Mouse (Mus musculus): ENCODE data around the gene Alkbh6. TPM values are rescaled to one million over a fixed set of nuclear protein-coding genes. Genes with fewer than 3 reads are reported as not detected.
A peak's percentile ranks its signal among the peaks of the same experiment; 100 is the strongest.

Alkbh6 gene
- polyA plus RNA-seq, 1 experiment from 2014 or later = 127 TPM

GRCm38 (mm10) chr7:30353279-30353822, 44.8 kb downstream of the Alkbh6 start:
- Histone ChIP-seq H3K27ac (ENCODE audit: low read length) (no peak overlapping the region), H3K4me2 (ENCODE audit: low read length) (no peak overlapping the region), H3K4me1 (ENCODE audit: control insufficient read depth, insufficient read depth, low read length) (peaks cover 13% of the 10 kb centered on the region), H3K27me3 (ENCODE audit: control insufficient read depth, insufficient read depth, low read depth, low read length) (peaks cover 7% of the 10 kb centered on the region; the same call in 1 of the 2 replicates), H3K36me3 (ENCODE audit: control insufficient read depth, insufficient read depth, low read length) (peaks cover 8% of the 10 kb centered on the region; the same call in 1 of the 2 replicates), H3K4me3 (ENCODE audit: low read depth, low read length) (no peak overlapping the region), H3K9ac (ENCODE audit: low read depth, low read length) (no peak overlapping the region), H3K9me3 (replicated peaks; ENCODE audit: control insufficient read depth, low read length, poor library complexity, severe bottlenecking) (no peaks in the 10 kb centered on the region)
- 21% methylated on average over 6 of the region's 6 CpGs for WGBS
- ATAC-seq = no peak

- H3K9me3 ChIP-seq (replicated peaks; ENCODE audit: control insufficient read depth, low read length, poor library complexity, severe bottlenecking) = no peaks in the 10 kb centered on the region
- H3K27me3 ChIP-seq (ENCODE audit: control insufficient read depth, insufficient read depth, low read depth, low read length) = peaks cover 3% of the 10 kb centered on the region; the same call in 1 of the 2 replicates
- no peak overlapping the region for H3K4me3 ChIP-seq (ENCODE audit: low read depth, low read length)
- peaks cover 8% of the 10 kb centered on the region; the same call in 1 of the 2 replicates for H3K36me3 ChIP-seq (ENCODE audit: control insufficient read depth, insufficient read depth, low read length)
- peaks cover 20% of the 10 kb centered on the region for H3K4me1 ChIP-seq (ENCODE audit: control insufficient read depth, insufficient read depth, low read length)
- H3K27ac ChIP-seq (ENCODE audit: low read length) = no peak overlapping the region
- 66% methylated on average over 4 of the region's 4 CpGs for WGBS
- H3K9ac ChIP-seq (ENCODE audit: low read depth, low read length) = no peak overlapping the region
- H3K4me2 ChIP-seq (ENCODE audit: low read length) = no peak overlapping the region
- peak; percentile 19; the same call in 1 of the 2 replicates for ATAC-seq
Observed at GRCm38 (mm10) chr7:30354059-30354458, 45.5 kb downstream of the Alkbh6 start.

- Histone ChIP-seq H3K4me2 (ENCODE audit: low read length) (no peak overlapping the region; the same call in 1 of the 2 replicates), H3K4me3 (ENCODE audit: low read depth, low read length) (no peak overlapping the region), H3K4me1 (ENCODE audit: control insufficient read depth, insufficient read depth, low read length) (peaks cover 45% of the 10 kb centered on the region), H3K27ac (ENCODE audit: low read length) (no peak overlapping the region), H3K9ac (ENCODE audit: low read depth, low read length) (no peak overlapping the region), H3K36me3 (ENCODE audit: control insufficient read depth, insufficient read depth, low read length) (peaks cover 23% of the 10 kb centered on the region), H3K9me3 (replicated peaks; ENCODE audit: control insufficient read depth, low read length, poor library complexity, severe bottlenecking) (no peaks in the 10 kb centered on the region), H3K27me3 (ENCODE audit: control insufficient read depth, insufficient read depth, low read depth, low read length) (no peaks in the 10 kb centered on the region)
- no peak for ATAC-seq
- WGBS = 73% methylated on average over 7 of the region's 7 CpGs
Observed at GRCm38 (mm10) chr7:30358378-30359186, 50.1 kb downstream of the Alkbh6 start.

GRCm38 (mm10) chr7:30359276-30359865, 50.9 kb downstream of the Alkbh6 start:
- H3K9me3 ChIP-seq (replicated peaks; ENCODE audit: control insufficient read depth, low read length, poor library complexity, severe bottlenecking) = no peaks in the 10 kb centered on the region
- no peak overlapping the region for H3K4me3 ChIP-seq (ENCODE audit: low read depth, low read length)
- H3K4me2 ChIP-seq (ENCODE audit: low read length) = no peak overlapping the region
- WGBS = 88% methylated on average over 31 of the region's 31 CpGs
- H3K27ac ChIP-seq (ENCODE audit: low read length) = no peak overlapping the region
- no peak for ATAC-seq
- peaks cover 47% of the 10 kb centered on the region for H3K4me1 ChIP-seq (ENCODE audit: control insufficient read depth, insufficient read depth, low read length)
- no peaks in the 10 kb centered on the region for H3K27me3 ChIP-seq (ENCODE audit: control insufficient read depth, insufficient read depth, low read depth, low read length)
- H3K36me3 ChIP-seq (ENCODE audit: control insufficient read depth, insufficient read depth, low read length) = peaks cover 23% of the 10 kb centered on the region
- no peak overlapping the region for H3K9ac ChIP-seq (ENCODE audit: low read depth, low read length)

- no peak overlapping the region for H3K9ac ChIP-seq (ENCODE audit: low read depth, low read length)
- WGBS = 91% methylated on average over 17 of the region's 17 CpGs
- no peak overlapping the region for H3K27ac ChIP-seq (ENCODE audit: low read length)
- peaks cover 23% of the 10 kb centered on the region for H3K36me3 ChIP-seq (ENCODE audit: control insufficient read depth, insufficient read depth, low read length)
- no peaks in the 10 kb centered on the region for H3K27me3 ChIP-seq (ENCODE audit: control insufficient read depth, insufficient read depth, low read depth, low read length)
- no peak overlapping the region for H3K4me3 ChIP-seq (ENCODE audit: low read depth, low read length)
- H3K9me3 ChIP-seq (replicated peaks; ENCODE audit: control insufficient read depth, low read length, poor library complexity, severe bottlenecking) = no peaks in the 10 kb centered on the region
- peaks cover 47% of the 10 kb centered on the region for H3K4me1 ChIP-seq (ENCODE audit: control insufficient read depth, insufficient read depth, low read length)
- no peak overlapping the region for H3K4me2 ChIP-seq (ENCODE audit: low read length)
- ATAC-seq = no peak
Observed at GRCm38 (mm10) chr7:30360028-30360427, 51.5 kb downstream of the Alkbh6 start.

- peak; percentile 70 for ATAC-seq
- Histone ChIP-seq H3K36me3 (ENCODE audit: control insufficient read depth, insufficient read depth, low read length) (peaks cover 15% of the 10 kb centered on the region), H3K4me2 (ENCODE audit: low read length) (peak within 1 kb of the TSS; percentile 70), H3K4me1 (ENCODE audit: control insufficient read depth, insufficient read depth, low read length) (peaks cover 41% of the 10 kb centered on the region), H3K27ac (ENCODE audit: low read length) (peak within 1 kb of the TSS; percentile 62), H3K27me3 (ENCODE audit: control insufficient read depth, insufficient read depth, low read depth, low read length) (no peaks in the 10 kb centered on the region), H3K9ac (ENCODE audit: low read depth, low read length) (peak within 1 kb of the TSS; percentile 96), H3K4me3 (ENCODE audit: low read depth, low read length) (peak within 1 kb of the TSS; percentile 77), H3K9me3 (replicated peaks; ENCODE audit: control insufficient read depth, low read length, poor library complexity, severe bottlenecking) (no peaks in the 10 kb centered on the region)
- under 1% methylated on average over 36 of the region's 55 CpGs for WGBS
Observed at GRCm38 (mm10) chr7:30362652-30363343, 54.3 kb downstream of the Alkbh6 start, which contains the start of gene Lrfn3. TSS of gene Lrfn3 (minus strand) at chr7:30362772.

- Histone ChIP-seq H3K9me3 (replicated peaks; ENCODE audit: control insufficient read depth, low read length, poor library complexity, severe bottlenecking) (no peaks in the 10 kb centered on the region), H3K4me3 (ENCODE audit: low read depth, low read length) (peak overlapping the region; percentile 77), H3K27ac (ENCODE audit: low read length) (peak overlapping the region; percentile 62), H3K4me2 (ENCODE audit: low read length) (peak overlapping the region; percentile 70), H3K27me3 (ENCODE audit: control insufficient read depth, insufficient read depth, low read depth, low read length) (no peaks in the 10 kb centered on the region), H3K36me3 (ENCODE audit: control insufficient read depth, insufficient read depth, low read length) (peaks cover 15% of the 10 kb centered on the region), H3K9ac (ENCODE audit: low read depth, low read length) (peak overlapping the region; percentile 96), H3K4me1 (ENCODE audit: control insufficient read depth, insufficient read depth, low read length) (peaks cover 36% of the 10 kb centered on the region)
- WGBS = 65% methylated on average over 6 of the region's 6 CpGs
- peak; percentile 61 for ATAC-seq
Observed at GRCm38 (mm10) chr7:30363344-30363738, 54.8 kb downstream of the Alkbh6 start.
